14 mouse cellular contexts compared by ENCODE assay signal in genomic region chr16:30692541-30693141, GRCm38 (mm10).
DNase-seq lines count a peak whose midpoint lies in the region; ATAC-seq and TF ChIP-seq lines count a peak whose summit lies in the region.
"Had no signal": no experiment of that assay in that cellular context is flagged by ENCODE, and none has a peak within 500 bp of the region (broad histone marks: within the 10 kb centered on the region; RNA-seq: fewer than 3 reads in every experiment).

No protein-coding gene starts in this region.

- H3K9ac ChIP-seq in embryonic facial prominence, embryonic 11.5 days (replicated peaks; ENCODE audit: low read length): no peak overlapping the region
- peak overlapping the region; percentile 41; the same call in 1 of the 2 replicates for H3K9ac ChIP-seq in ES-E14 (ENCODE audit: insufficient read depth, low read depth, low read length, poor library complexity, severe bottlenecking)
- no peak overlapping the region for H3K9ac ChIP-seq in embryonic facial prominence, embryonic 14.5 days (ENCODE audit: low read depth, low read length)
- H3K9ac ChIP-seq: heart, embryonic 13.5 days; liver, embryonic 12.5 days had no signal

- no peak for ATAC-seq in embryonic facial prominence, embryonic 11.5 days (replicated peaks; ENCODE audit: insufficient number of reproducible peaks, low FRiP score, low TSS enrichment, low read depth)
- no peak for ATAC-seq in embryonic facial prominence, embryonic 14.5 days (ENCODE audit: low read depth)
- ATAC-seq in erythroid progenitor cell, adult 5-6 weeks (replicated peaks; ENCODE audit: low FRiP score, poor library complexity, severe bottlenecking): no peak
- ATAC-seq: forebrain, embryonic 16.5 days; inflammation-experienced regulatory T-cells, adult 6 months; liver, embryonic 12.5 days had no signal

- H3K27me3 ChIP-seq in embryonic facial prominence, embryonic 11.5 days (ENCODE audit: control insufficient read depth, insufficient read depth, low read length): no peaks in the 10 kb centered on the region
- H3K27me3 ChIP-seq in embryonic facial prominence, embryonic 10.5 days (replicated peaks; ENCODE audit: low read depth, poor library complexity, severe bottlenecking): no peaks in the 10 kb centered on the region
- 0 out of 2 replicates have a peak, but pooled peaks cover 3% of the 10 kb centered on the region for H3K27me3 ChIP-seq in embryonic facial prominence, embryonic 14.5 days (replicated peaks; ENCODE audit: control insufficient read depth, insufficient read depth, low read length)
- H3K27me3 ChIP-seq: heart, embryonic 13.5 days; liver, embryonic 12.5 days had no signal

- 43% methylated on average over 5 of the region's 5 CpGs for WGBS in embryonic facial prominence, embryonic 11.5 days
- 52% methylated on average over 5 of the region's 5 CpGs for WGBS in embryonic facial prominence, embryonic 10.5 days
- WGBS in embryonic facial prominence, embryonic 14.5 days: 43% methylated on average over 5 of the region's 5 CpGs

- no peaks in the 10 kb centered on the region for H3K36me3 ChIP-seq in embryonic facial prominence, embryonic 11.5 days (replicated peaks; ENCODE audit: control insufficient read depth, insufficient read depth, low read depth, low read length)
- H3K36me3 ChIP-seq in embryonic facial prominence, embryonic 10.5 days (replicated peaks): no peaks in the 10 kb centered on the region
- H3K36me3 ChIP-seq in ES-E14 (ENCODE audit: control insufficient read depth, insufficient read depth, low read length, poor library complexity, severe bottlenecking): no peaks in the 10 kb centered on the region
- no peaks in the 10 kb centered on the region for H3K36me3 ChIP-seq in embryonic facial prominence, embryonic 14.5 days (ENCODE audit: control insufficient read depth, insufficient read depth, low read length)
- H3K36me3 ChIP-seq: heart, embryonic 13.5 days; liver, embryonic 12.5 days had no signal

- no peak overlapping the region for H3K27ac ChIP-seq in embryonic facial prominence, embryonic 11.5 days (replicated peaks; ENCODE audit: low read depth, low read length)
- no peak overlapping the region for H3K27ac ChIP-seq in embryonic facial prominence, embryonic 10.5 days (replicated peaks)
- H3K27ac ChIP-seq in ES-E14 (ENCODE audit: insufficient read depth, low read depth, low read length, poor library complexity, severe bottlenecking): peak overlapping the region; percentile 92; the same call in 1 of the 2 replicates
- no peak overlapping the region; the same call in 1 of the 2 replicates for H3K27ac ChIP-seq in embryonic facial prominence, embryonic 14.5 days (replicated peaks; ENCODE audit: low read depth, low read length)
- H3K27ac ChIP-seq: heart, embryonic 13.5 days; liver, embryonic 12.5 days; macrophage had no signal

- peak; percentile 13 for DNase-seq in embryonic facial prominence, embryonic 11.5 days (ENCODE audit: low spot score)
- DNase-seq in embryonic facial prominence, embryonic 10.5 days (ENCODE audit: low spot score): no peak
- DNase-seq in ES-E14 (ENCODE audit: low read depth, low spot score): no peak
- DNase-seq in embryonic facial prominence, embryonic 14.5 days (ENCODE audit: low spot score): peak; percentile 44
- peak; percentile 52 to 75 for DNase-seq in kidney, adult 8-10 months
- DNase-seq in left cerebral cortex, postnatal 4 days: no peak
- no peak for DNase-seq in thymus, postnatal 25 days
- DNase-seq: thymus, adult 18-20 months had no signal

- H3K4me1 ChIP-seq in embryonic facial prominence, embryonic 11.5 days (ENCODE audit: control insufficient read depth, insufficient read depth, low read length): no peaks in the 10 kb centered on the region; the same call in none of the 2 replicates
- H3K4me1 ChIP-seq in embryonic facial prominence, embryonic 10.5 days: peaks cover 31% of the 10 kb centered on the region
- H3K4me1 ChIP-seq in ES-E14 (ENCODE audit: control insufficient read depth in 2 of 2, insufficient read depth in 2 of 2, low read length in 2 of 2, poor library complexity in 1 of 2): peaks cover 20 to 29% of the 10 kb centered on the region in 2 experiments
- peaks cover 11% of the 10 kb centered on the region for H3K4me1 ChIP-seq in embryonic facial prominence, embryonic 14.5 days (ENCODE audit: control insufficient read depth, insufficient read depth, low read length)
- H3K4me1 ChIP-seq: liver, embryonic 12.5 days had no signal

- no peaks in the 10 kb centered on the region for H3K9me3 ChIP-seq in embryonic facial prominence, embryonic 11.5 days (replicated peaks; ENCODE audit: control insufficient read depth, low read length)
- no peaks in the 10 kb centered on the region for H3K9me3 ChIP-seq in embryonic facial prominence, embryonic 10.5 days
- no peaks in the 10 kb centered on the region for H3K9me3 ChIP-seq in ES-E14 (ENCODE audit: control insufficient read depth, insufficient read depth, low read depth, low read length)
- no peaks in the 10 kb centered on the region for H3K9me3 ChIP-seq in embryonic facial prominence, embryonic 14.5 days (ENCODE audit: control insufficient read depth, low read length)
- H3K9me3 ChIP-seq: heart, embryonic 13.5 days; liver, embryonic 12.5 days had no signal

- intact Hi-C loops in left cerebral cortex, postnatal 4 days (cut with DNase I): no loop called here

- no peak overlapping the region for H3K4me2 ChIP-seq in embryonic facial prominence, embryonic 11.5 days (ENCODE audit: low read depth, low read length)
- no peak overlapping the region for H3K4me2 ChIP-seq in embryonic facial prominence, embryonic 14.5 days (ENCODE audit: low read depth, low read length)
- H3K4me2 ChIP-seq: heart, embryonic 13.5 days; liver, embryonic 12.5 days had no signal

- no peak overlapping the region for H3K4me3 ChIP-seq in embryonic facial prominence, embryonic 11.5 days (ENCODE audit: low read depth, low read length)
- H3K4me3 ChIP-seq in embryonic facial prominence, embryonic 10.5 days: no peak overlapping the region
- H3K4me3 ChIP-seq in ES-E14 (ENCODE audit: insufficient read depth in 1 of 2, low read depth in 1 of 2, low read length in 2 of 2, poor library complexity in 1 of 2, severe bottlenecking in 1 of 2): peak overlapping the region; percentile 4 to 41; a peak in 2 of 4 replicates
- H3K4me3 ChIP-seq in embryonic facial prominence, embryonic 14.5 days (ENCODE audit: low read depth, low read length): no peak overlapping the region
- H3K4me3 ChIP-seq: heart, embryonic 13.5 days; liver, embryonic 12.5 days had no signal

- in situ Hi-C loops in ES-E14 (cut with MboI; ENCODE audit: low sequenced_read_pairs in 2 of 2, unreplicated experiment in 2 of 2): no loop called here

TF ChIP-seq in ES-E14, 5 proteins besides CTCF, POLR2A, EP300 and RAD21:
- TF ChIP-seq MAFK (IDR thresholded peaks at IDR 0.05; ENCODE audit: insufficient read depth, low read depth, low read length) (no peak), CHD2 (IDR thresholded peaks at IDR 0.05; ENCODE audit: low read depth, low read length) (no peak), HCFC1 (IDR thresholded peaks at IDR 0.05; ENCODE audit: borderline replicate concordance, insufficient read depth, low read length) (no peak)

Comparison
In these comparisons a context has a peak if more than half of its experiments do, and no peak if none do; other contexts are left out.
1. DNase-seq: peak in embryonic facial prominence, embryonic 11.5 days (single experiment), embryonic facial prominence, embryonic 14.5 days (single experiment) and kidney, adult 8-10 months (2 of 2); none in embryonic facial prominence, embryonic 10.5 days (single experiment), ES-E14 (single experiment), left cerebral cortex, postnatal 4 days (single experiment) and thymus, postnatal 25 days (single experiment).
2. H3K4me3 ChIP-seq: peak in ES-E14 (2 of 2); none in embryonic facial prominence, embryonic 11.5 days (single experiment), embryonic facial prominence, embryonic 10.5 days (single experiment) and embryonic facial prominence, embryonic 14.5 days (single experiment).